Mouse (Mus musculus) gastrocnemius, adult 2 months (tissue): ENCODE measurements around the gene Ftl1. TPM values are rescaled to one million over a fixed set of nuclear protein-coding genes. Genes with fewer than 3 reads are reported as not detected.

Experiments
- DNase-seq: peaks from one replicate; pipeline ENCODE4 v3.0.0; 2022
- H3K27ac ChIP-seq: fragments of 200-600 bp; 2 replicates; pipeline ENCODE4 v1.8.1; 2022; ENCODE audit warnings: mild to moderate bottlenecking
- H3K4me3 ChIP-seq: fragments of 200-600 bp; 2 replicates; pipeline ENCODE4 v1.8.1; 2022; ENCODE audit warnings: mild to moderate bottlenecking, moderate library complexity
- CTCF ChIP-seq: fragments of 200-600 bp; IDR thresholded peaks from 2 replicates; pipeline ENCODE4 v1.8.1; 2022; ENCODE audit warnings: antibody characterized with exemption, mild to moderate bottlenecking, moderate library complexity
- intact Hi-C: fragments of 180-260 bp; cut with DNase I; formaldehyde crosslinking; loops from one replicate; pipeline ENCODE4 v1.15.1; 2025
- total RNA-seq, 2 experiments: library from RNA; stranded (reverse); gene quantifications; 2 replicates each; pipeline ENCODE4 v1.2.3; 2021

The Ftl1 gene
- total RNA-seq, 2 experiments from 2014 or later = 122 to 149 TPM

DNA sequence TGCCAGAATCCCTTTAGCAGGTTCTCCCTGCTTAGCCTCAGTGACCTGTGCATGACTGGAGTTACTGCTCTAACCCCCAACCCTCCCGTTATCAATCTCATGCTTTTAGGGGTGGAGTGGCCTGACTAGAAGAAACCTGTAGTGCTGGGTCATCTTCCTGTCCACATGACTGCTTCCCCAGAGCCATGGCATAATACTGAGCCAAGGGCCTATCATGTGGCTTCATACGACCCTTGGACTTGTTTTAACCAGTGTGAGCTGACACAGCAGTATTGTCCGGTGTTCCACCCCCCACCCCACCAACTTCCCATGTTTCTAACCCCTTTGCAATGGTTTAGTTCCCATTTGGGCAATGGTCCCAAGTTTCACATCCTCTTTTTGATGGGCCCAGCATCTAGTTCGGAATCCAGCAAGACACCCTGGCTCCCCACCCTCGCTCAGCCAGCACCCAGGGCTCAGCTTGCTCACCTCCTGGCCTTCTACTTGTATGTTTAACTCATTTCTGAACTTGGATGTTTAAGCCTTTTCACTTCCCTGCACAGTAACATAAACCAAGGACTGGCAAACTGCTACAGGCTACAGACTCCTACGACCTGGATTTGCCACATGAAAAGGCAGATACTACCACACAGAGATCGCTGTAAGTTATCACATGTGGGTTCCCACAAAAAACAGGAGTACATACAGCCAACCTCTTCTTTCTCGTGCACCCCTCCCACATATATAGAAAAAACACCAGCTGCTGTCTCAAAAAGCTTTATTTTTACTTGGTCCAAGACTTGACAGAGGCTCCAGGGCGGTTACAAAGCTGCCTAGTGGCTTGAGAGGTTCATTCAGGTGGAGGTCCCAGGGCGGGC, 2.3 kb downstream of the Ftl1 start:
- intact Hi-C loops = no loop called here
- no peak for TF ChIP-seq CTCF
- peak; percentile 61 for DNase-seq
- peak overlapping the region; percentile 97 for H3K4me3 ChIP-seq
- H3K27ac ChIP-seq = peak overlapping the region; percentile 97

- Histone ChIP-seq H3K4me3 (peak overlapping the region; percentile 97), H3K27ac (peak overlapping the region; percentile 97)
- TF ChIP-seq CTCF = no peak
- DNase-seq = no peak
- intact Hi-C loops = no loop called here
Measured at GRCm38 (mm10) chr7:45456721-45457203, 2.9 kb downstream of the Ftl1 start.

- H3K4me3 ChIP-seq = no peak overlapping the region
- peak overlapping the region; percentile 97 for H3K27ac ChIP-seq
- peak; percentile 38 for DNase-seq
- TF ChIP-seq CTCF = no peak
- intact Hi-C loops = no loop called here
Measured at GRCm38 (mm10) chr7:45455932-45456696, 3.6 kb downstream of the Ftl1 start.

DNA sequence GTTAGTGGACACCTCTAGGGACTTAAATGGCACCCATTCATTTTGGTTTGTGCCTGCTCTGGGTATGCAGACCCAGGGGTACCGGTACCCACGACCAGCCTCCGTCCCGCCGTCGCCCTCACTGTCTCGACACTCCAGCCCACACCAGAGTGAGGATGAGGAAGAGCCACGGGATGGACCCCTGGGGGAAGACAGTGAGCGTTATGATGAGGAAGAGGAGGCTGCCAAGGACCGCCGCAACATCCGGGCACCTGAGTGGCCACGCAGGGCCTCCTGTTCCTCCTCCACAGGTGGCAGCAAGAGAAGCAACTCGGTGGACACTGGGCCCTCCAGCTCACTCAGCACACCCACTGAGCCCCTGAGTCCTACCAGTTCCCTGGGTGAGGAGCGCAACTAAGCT, 4.7 kb downstream of the Ftl1 start:
- Histone ChIP-seq H3K27ac (no peak overlapping the region), H3K4me3 (no peak overlapping the region)
- no peak for DNase-seq
- TF ChIP-seq CTCF = no peak
- intact Hi-C loops = no loop called here

DNA sequence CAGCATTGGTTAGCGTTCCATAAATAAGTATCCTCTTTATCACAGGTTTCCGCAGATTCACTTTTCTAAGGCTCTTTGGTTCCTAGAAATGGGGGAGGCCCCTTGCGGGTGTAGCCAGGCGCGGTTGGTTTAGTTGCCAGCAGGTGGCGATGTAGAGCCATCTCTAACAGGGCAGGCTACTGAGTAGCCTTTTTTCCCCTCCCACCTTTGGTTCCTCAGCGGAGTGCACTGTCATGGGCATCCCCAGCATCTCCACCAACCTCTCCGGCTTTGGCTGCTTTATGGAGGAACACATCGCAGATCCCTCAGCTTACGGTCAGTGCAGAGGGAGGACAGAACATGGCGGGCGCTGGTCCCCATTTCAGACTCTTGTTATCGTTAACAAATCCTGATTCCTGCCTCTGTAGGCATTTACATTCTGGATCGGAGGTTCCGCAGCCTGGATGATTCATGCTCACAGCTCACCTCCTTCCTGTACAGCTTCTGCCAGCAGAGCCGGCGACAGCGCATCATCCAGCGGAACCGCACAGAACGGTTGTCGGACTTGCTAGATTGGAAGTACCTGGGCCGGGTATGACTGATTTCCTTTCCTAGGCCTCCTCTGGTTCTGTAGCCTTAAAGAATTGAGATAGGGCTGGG, 8.2 kb downstream of the Ftl1 start:
- TF ChIP-seq CTCF = peak; percentile 96; the same call in 1 of the 2 replicates
- H3K27ac ChIP-seq = peak overlapping the region; percentile 32
- intact Hi-C loops = no loop called here
- H3K4me3 ChIP-seq = no peak overlapping the region
- peak; percentile 88 for DNase-seq

- H3K27ac ChIP-seq = no peak overlapping the region
- TF ChIP-seq CTCF = no peak
Measured at GRCm38 (mm10) chr7:45449974-45450373, 9.7 kb downstream of the Ftl1 start.

GRCm38 (mm10) chr7:45447325-45447990, 12.2 kb downstream of the Ftl1 start:
- H3K4me3 ChIP-seq = peak overlapping the region; percentile 48
- peak overlapping the region; percentile 93 for H3K27ac ChIP-seq
- DNase-seq = peak; percentile 46
- intact Hi-C loops = no loop called here
- peak; percentile 73 for TF ChIP-seq CTCF

More at GRCm38 (mm10) chr7:45449974-45450373, 9.7 kb downstream of the Ftl1 start:
- no peak overlapping the region for H3K4me3 ChIP-seq
- intact Hi-C loops = no loop called here
- DNase-seq = no peak

DNA sequence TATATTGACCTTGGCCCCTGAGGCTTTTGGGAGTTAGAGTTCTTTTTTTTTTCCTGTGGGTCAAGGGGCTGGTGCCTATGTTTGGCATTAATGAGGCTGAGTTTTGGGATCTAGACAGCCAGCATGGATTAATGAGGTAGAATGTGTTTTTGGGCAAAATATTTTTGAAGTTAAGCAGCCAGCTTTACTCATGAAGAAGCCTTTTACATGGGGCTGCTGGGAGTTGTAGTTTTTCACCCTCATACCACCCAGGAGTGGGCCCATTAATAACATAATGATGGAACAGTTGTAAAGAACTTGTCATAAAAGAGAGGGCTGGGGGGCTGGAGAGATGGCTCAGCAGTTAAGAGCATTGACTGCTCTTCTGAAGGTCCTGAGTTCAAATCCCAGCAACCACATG, 13.1 kb downstream of the Ftl1 start:
- DNase-seq = no peak
- intact Hi-C loops = no loop called here
- Histone ChIP-seq H3K27ac (peak overlapping the region; percentile 93), H3K4me3 (no peak overlapping the region)
- no peak for TF ChIP-seq CTCF

DNA sequence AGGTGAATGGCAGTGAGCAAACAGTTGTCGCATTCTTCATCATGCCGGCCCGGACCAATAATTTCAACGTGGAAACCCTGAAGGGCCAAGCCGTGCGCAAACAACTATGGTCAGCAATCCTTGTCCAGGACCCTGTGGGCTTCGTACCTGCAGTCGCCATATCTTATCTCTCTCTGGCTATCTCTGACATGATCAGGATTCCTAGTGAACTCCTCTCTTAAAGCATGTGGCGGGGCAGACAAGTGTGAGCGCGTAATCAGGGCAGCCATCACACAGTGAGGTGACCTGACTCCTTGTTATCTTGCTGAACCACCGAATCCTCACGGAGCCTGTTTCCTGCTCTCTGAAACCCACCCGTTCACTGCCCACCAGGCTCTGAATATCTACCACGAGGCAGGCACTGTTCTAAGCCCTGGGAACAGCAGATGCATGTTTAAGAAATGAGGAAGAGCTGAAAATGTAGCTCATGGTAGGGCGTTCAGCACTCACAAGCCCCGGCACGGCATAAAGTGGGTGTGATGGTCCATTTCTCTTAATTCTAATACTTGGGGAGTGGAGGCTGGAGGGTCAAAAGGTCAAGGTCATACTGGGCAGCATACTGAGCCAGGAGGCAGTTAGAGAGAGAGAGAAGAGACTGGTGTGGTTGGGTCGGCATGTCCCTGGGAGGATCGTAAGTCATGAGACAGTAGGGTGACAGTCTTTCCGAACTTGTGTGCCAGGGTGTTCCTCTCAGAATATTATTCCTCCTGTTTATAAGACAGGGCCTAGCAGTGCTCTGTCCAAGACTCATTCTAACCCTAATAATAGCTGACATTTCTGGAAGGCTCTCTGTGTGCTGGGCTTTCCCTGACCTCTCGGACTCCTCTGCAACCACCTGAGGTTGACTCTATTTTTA, 15.9 kb downstream of the Ftl1 start:
- TF ChIP-seq CTCF = no peak
- Histone ChIP-seq H3K4me3 (peak overlapping the region; percentile 33), H3K27ac (peak overlapping the region; percentile 93)
- peak; percentile 61 for DNase-seq
- intact Hi-C loops = no loop called here

DNA sequence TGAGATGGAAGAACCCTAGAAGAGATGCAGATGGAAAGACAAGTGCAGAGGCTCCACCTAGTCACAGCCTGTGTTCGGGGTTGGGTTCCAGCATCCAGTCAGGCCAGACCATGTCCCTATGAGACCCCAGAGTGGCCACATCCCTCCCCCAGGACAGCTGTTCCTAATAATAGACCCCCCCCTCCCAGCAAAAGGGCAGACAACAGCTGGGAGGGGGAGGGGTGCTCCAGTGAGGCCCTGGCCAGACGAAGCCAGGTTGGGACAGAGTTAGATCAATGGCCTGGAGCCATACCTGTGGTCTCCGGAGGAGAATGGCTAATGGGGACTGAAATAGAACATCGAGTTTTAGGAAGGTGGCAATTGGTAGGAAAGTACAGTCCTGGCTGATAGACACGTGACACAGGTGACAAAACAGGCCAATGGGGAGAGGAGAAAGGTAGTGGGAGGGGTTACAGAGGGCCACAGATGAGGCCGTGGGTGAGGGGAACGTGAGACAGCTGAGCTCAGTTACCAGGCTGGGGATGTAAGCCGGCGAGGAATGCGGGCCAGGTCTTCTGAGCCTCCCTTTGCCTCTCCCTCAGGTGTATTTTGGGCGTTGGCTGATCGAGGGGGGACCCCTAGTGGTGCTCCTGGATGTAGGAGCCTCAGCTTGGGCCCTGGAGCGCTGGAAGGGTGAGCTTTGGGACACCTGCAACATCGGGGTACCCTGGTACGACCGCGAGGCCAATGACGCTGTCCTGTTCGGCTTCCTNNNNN, 22.0 kb downstream of the Ftl1 start, which contains the start of gene Ruvbl2:
TSS of gene Ruvbl2 (minus strand) at position 576 of the 756 bp plus-strand sequence.
- intact Hi-C loops = loop anchor here (1.0 kb wide), 1 partner anchor 32 kb away; the partner anchor contains the start of gene Kcna7
- peak; percentile 68 for TF ChIP-seq CTCF
- DNase-seq = peak; percentile 88
- peak within 1 kb of the TSS; percentile 87 for H3K4me3 ChIP-seq
- peak within 1 kb of the TSS; percentile 97 for H3K27ac ChIP-seq
